Mouse (Mus musculus): ENCODE results near the gene Pabpc4. TPM values are rescaled to one million over a fixed set of nuclear protein-coding genes. Genes with fewer than 3 reads are reported as not detected.

Pabpc4 gene
- polyA plus RNA-seq, 1 experiment from 2014 or later: 79.4 TPM

GRCm38 (mm10) chr4:123232841-123233240 lies 29.3 kb upstream of the Pabpc4 start:
- Histone ChIP-seq H3K9me3 (replicated peaks) (no peaks in the 10 kb centered on the region), H3K9ac (no peak overlapping the region), H3K4me2 (no peak overlapping the region), H3K36me3 (replicated peaks) (no peaks in the 10 kb centered on the region), H3K4me1 (replicated peaks) (no peaks in the 10 kb centered on the region), H3K4me3 (replicated peaks) (no peak overlapping the region), H3K27me3 (peaks cover 79% of the 10 kb centered on the region), H3K27ac (replicated peaks) (no peak overlapping the region)
- 29% methylated on average over 3 of the region's 3 CpGs for WGBS (ENCODE audit: insufficient replicate concordance)
- no peak for ATAC-seq (ENCODE audit: insufficient read depth)

DNA sequence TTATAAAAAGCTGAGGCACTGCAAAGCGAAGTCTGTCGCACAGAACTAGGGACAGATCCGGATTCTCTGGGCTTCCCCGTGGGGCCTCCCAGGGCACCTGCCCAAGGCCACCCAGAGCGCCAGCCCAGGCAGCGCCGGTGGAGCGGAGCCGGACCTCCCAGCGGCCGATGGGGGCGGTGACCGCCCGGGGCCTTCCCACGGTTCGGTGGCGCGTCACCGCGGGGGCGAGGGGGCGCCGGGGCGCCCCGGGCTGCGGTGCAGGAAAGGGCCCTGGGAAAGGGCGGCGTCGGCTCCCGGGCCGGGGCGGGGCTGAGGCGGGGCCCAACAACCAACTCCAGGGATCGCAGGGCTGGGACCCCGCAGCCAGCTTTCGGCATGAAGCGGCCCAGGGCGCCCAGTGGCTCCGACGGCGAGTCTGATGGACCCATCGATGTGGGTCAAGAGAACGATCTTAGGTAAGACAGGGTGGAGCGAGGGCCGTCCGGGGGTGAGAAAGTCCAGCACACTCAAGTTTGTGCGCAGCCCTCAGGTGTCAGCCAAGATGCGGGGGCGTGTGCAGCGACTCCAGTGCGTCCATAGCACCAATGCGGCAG lies 28.6 kb upstream of the Pabpc4 start, which contains the start of gene Heyl:
Heyl (plus strand) TSS at position 65 of the 593 bp plus-strand sequence.
- Histone ChIP-seq H3K27ac (replicated peaks) (no peak within 1 kb of the TSS), H3K4me1 (replicated peaks) (no peaks in the 10 kb centered on the region), H3K9me3 (replicated peaks) (no peaks in the 10 kb centered on the region), H3K4me2 (peak within 1 kb of the TSS; percentile 58), H3K4me3 (replicated peaks) (peak within 1 kb of the TSS; percentile 41), H3K36me3 (replicated peaks) (no peaks in the 10 kb centered on the region), H3K27me3 (peaks cover 85% of the 10 kb centered on the region), H3K9ac (no peak within 1 kb of the TSS)
- ATAC-seq (ENCODE audit: insufficient read depth): peak; percentile 51
- 3% methylated on average over 52 of the region's 52 CpGs for WGBS (ENCODE audit: insufficient replicate concordance)

DNA sequence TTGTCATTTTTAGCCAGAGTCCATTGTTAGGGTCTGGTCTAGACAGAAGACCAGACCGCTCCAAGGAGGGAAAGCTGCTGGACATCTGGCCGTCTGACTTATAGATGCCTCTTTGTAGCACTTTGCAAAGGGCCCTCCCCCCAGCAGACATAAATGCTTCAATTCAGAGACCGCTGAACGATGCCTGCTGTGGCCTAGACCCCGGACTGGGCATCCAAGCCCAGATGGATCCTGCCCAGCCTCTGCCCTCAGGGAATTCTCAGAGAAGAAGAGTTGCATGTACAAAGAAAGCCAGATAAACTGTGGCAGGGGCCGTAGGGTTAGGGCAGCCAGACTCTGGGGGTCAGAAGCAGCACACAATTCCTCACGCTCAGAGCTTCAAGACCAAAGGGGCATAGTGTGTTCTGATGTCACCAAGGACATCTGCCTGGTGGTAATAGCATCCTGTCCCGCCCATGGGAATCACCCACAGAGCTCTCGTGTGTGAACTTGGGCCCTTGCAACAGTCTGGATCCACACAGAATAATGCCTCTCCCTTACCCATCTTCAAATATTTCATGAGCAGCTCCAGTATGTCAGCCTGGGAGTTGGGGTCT lies 26.2 kb upstream of the Pabpc4 start:
- Histone ChIP-seq H3K9ac (no peak overlapping the region), H3K27me3 (peaks cover 96% of the 10 kb centered on the region), H3K9me3 (replicated peaks) (no peaks in the 10 kb centered on the region), H3K4me1 (replicated peaks) (peaks cover 3% of the 10 kb centered on the region; the same call in 1 of the 2 replicates), H3K4me2 (no peak overlapping the region), H3K27ac (replicated peaks) (no peak overlapping the region), H3K4me3 (replicated peaks) (no peak overlapping the region), H3K36me3 (replicated peaks) (no peaks in the 10 kb centered on the region)
- ATAC-seq (ENCODE audit: insufficient read depth): no peak
- WGBS (ENCODE audit: insufficient replicate concordance): 64% methylated on average over 9 of the region's 9 CpGs

DNA sequence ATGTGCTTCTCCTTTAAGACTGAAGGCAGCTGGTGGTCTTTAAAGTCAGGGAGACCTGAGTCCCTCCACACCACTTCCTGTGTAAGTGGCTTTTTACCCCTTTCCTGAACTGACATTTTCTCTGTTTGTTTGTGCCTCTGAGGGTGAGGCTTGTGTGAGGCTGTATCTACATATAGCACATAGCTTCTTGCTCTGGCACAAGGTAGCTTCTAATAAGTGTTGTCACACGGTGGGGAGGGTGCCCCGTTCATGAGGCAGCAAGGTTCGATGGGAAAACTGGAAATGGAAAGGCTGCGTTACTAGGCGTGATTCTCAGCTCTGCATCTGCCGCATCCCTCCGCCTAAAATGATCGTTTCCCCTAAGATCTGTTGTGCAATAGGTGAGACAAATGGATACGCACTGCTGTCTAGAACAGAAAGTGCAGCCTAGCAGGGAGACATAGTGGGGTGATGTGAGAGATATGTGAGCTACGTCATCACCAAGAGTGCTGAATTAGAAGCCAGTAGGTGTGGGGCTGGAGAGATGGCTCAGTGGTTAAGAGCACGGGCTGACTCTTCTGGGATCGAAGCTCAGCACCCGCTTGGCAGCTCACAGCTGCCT lies 25.6 kb upstream of the Pabpc4 start:
- 50% methylated on average over 13 of the region's 13 CpGs for WGBS (ENCODE audit: insufficient replicate concordance)
- no peak overlapping the region for H3K4me2 ChIP-seq

DNA sequence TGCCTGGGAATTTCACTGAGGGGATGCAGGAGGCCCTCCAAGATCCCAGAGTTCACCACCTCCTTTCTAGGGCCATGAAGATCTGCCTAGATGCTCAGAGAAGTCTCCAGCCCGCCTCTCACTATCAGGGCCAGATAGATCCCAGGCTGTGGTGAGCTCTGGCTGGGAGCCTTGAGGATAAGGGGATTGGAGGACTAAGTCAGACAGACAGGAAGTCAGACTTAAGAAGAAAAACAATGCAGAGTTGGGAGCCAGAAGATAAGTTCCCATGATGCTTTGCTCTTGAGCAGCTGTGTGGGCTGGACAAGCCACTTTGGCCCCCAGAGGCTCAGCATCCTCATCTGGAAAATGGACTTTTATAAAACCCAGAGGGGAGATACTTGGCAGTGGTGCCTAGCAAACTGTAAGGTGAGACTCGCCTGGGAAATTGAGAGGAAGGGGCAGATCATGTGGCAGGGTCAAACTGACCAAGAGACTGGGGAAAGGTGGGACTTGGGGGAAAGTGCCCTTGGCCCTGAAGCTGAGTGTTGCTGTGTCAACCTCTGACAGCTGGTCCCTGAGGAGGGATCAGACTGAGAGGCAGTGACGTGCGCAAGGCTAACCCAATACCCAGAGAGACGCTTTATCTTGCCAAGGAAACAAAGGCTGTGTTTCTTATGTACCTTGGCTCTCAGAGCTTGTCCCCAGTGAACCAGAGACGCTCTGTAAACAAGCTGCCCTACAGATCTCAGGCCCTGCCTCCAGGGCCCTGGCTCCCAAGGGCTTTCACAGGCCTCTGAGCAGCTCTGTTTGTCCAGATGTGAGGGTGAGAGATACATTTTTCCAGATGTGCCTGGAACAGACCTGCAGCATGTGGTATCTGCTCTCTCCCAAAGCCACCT lies 24.5 kb upstream of the Pabpc4 start:
- Histone ChIP-seq H3K27ac (replicated peaks) (no peak overlapping the region), H3K4me2 (no peak overlapping the region), H3K9ac (no peak overlapping the region), H3K36me3 (replicated peaks) (no peaks in the 10 kb centered on the region), H3K9me3 (replicated peaks) (no peaks in the 10 kb centered on the region), H3K4me1 (replicated peaks) (peaks cover 3% of the 10 kb centered on the region; the same call in 1 of the 2 replicates), H3K4me3 (replicated peaks) (no peak overlapping the region), H3K27me3 (peaks cover 99% of the 10 kb centered on the region)
- ATAC-seq (ENCODE audit: insufficient read depth): no peak
- 55% methylated on average over 6 of the region's 6 CpGs for WGBS (ENCODE audit: insufficient replicate concordance)

More for the DNA sequence above, 25.6 kb upstream of the Pabpc4 start:
- Histone ChIP-seq H3K9me3 (replicated peaks) (no peaks in the 10 kb centered on the region), H3K9ac (no peak overlapping the region), H3K4me1 (replicated peaks) (peaks cover 3% of the 10 kb centered on the region; the same call in 1 of the 2 replicates), H3K36me3 (replicated peaks) (no peaks in the 10 kb centered on the region), H3K27ac (replicated peaks) (no peak overlapping the region), H3K27me3 (peaks cover 100% of the 10 kb centered on the region), H3K4me3 (replicated peaks) (no peak overlapping the region)
- ATAC-seq (ENCODE audit: insufficient read depth): no peak

DNA sequence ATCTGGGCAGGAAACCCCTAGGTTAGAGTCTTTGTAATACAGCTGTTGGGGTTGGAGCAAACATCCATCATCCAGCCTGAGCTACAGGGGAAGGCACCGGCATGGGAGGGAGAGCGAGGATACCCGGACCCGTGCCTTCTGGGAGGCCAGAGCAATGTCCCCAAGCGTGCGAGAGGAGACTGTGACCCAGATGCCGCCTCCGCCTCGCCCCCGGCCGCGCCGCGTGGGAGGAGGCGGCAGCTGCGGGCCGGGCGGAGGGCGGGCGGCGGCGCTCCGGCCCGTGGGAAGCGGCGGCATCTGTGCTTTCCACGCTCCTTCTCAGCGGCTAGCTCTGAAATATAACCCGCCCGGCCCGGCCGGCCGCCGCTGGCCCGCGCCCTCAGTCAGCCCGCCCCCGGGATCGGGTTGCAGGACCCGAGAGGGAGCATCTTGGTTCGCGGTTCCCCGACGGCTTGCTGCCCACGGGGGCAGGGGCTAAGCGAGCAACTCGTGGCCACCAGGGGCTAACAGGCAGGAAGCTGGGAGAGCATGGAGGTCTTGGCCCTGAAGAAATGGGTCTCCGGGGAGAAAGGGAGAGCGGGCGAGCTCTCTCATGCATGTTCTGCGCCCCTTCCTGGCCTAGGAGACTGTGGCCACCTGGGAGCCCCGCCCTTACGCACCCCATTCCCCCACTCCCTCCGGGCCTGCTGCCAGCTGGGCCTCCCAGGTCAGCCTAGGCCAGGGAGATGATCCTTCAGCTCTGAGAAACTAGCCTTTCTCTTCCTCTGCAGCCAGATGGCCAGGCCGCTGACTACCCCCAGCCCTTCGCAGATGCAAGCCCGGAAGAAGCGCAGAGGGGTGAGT lies 22.6 kb upstream of the Pabpc4 start:
- Histone ChIP-seq H3K4me2 (peak overlapping the region; percentile 45), H3K27ac (replicated peaks) (no peak overlapping the region), H3K4me1 (replicated peaks) (peaks cover 3% of the 10 kb centered on the region; the same call in 1 of the 2 replicates), H3K9me3 (replicated peaks) (no peaks in the 10 kb centered on the region), H3K9ac (no peak overlapping the region), H3K27me3 (peaks cover 95% of the 10 kb centered on the region), H3K36me3 (replicated peaks) (no peaks in the 10 kb centered on the region), H3K4me3 (replicated peaks) (0 out of 2 replicates have a peak overlapping the region, but pooled peaks have one; percentile 14)
- no peak; the same call in 1 of the 2 replicates for ATAC-seq (ENCODE audit: insufficient read depth)
- 9% methylated on average over 58 of the region's 58 CpGs for WGBS (ENCODE audit: insufficient replicate concordance)

GRCm38 (mm10) chr4:123246221-123246620 lies 15.9 kb upstream of the Pabpc4 start:
- Histone ChIP-seq H3K4me2 (no peak overlapping the region), H3K4me3 (replicated peaks) (no peak overlapping the region), H3K9me3 (replicated peaks) (no peaks in the 10 kb centered on the region), H3K9ac (no peak overlapping the region), H3K36me3 (replicated peaks) (no peaks in the 10 kb centered on the region), H3K4me1 (replicated peaks) (no peaks in the 10 kb centered on the region), H3K27me3 (peaks cover 28% of the 10 kb centered on the region), H3K27ac (replicated peaks) (no peak overlapping the region)
- ATAC-seq (ENCODE audit: insufficient read depth): no peak
- WGBS (ENCODE audit: insufficient replicate concordance): 61% methylated on average over 7 of the region's 7 CpGs

- 59% methylated on average over 5 of the region's 5 CpGs for WGBS (ENCODE audit: insufficient replicate concordance)
- H3K27ac ChIP-seq (replicated peaks): no peak overlapping the region
Observed at GRCm38 (mm10) chr4:123246651-123247050, 15.5 kb upstream of the Pabpc4 start.

DNA sequence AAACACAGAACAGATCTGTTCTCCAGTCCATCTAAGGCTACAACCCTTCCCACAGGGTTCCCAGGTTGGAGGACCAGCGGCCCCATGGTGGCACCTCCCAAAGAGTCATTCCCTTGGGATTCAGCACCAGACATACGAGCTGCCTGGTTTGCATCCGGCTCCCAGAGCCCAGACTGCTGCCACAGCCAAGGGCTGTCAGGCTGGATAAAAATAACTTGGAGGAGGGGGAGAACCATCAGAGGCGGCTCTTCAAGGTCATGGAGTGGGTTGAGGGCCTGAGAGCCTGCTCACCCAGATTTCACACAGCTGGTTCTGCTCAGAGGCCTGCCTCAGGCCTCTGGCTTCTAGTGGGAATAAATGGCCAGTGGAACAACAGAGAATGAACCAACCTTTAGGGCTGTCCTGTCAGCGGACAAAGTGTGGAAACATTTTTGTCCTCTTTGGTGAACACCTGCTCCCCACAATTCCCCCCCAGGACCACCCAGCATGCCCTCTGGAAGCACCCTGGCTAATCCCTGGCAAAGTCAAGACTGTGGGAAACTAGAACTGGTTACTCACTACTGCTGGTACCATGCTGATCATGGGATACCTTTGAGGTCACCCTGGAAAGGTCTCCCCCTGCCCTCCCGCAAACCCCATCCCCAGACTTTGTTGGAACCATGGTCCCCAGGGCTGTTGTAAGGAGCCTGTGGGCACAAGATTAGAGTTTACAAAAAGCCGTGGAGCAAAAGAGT lies 14.8 kb upstream of the Pabpc4 start:
- Histone ChIP-seq H3K27ac (replicated peaks) (no peak overlapping the region), H3K4me3 (replicated peaks) (no peak overlapping the region), H3K9ac (no peak overlapping the region), H3K4me2 (no peak overlapping the region), H3K4me1 (replicated peaks) (no peaks in the 10 kb centered on the region), H3K27me3 (peaks cover 18% of the 10 kb centered on the region), H3K9me3 (replicated peaks) (no peaks in the 10 kb centered on the region), H3K36me3 (replicated peaks) (no peaks in the 10 kb centered on the region)
- no peak for ATAC-seq (ENCODE audit: insufficient read depth)
- 60% methylated on average over 7 of the region's 7 CpGs for WGBS (ENCODE audit: insufficient replicate concordance)

More at GRCm38 (mm10) chr4:123246651-123247050, 15.5 kb upstream of the Pabpc4 start:
- no peak overlapping the region for H3K9ac ChIP-seq
- peaks cover 24% of the 10 kb centered on the region for H3K27me3 ChIP-seq
- H3K9me3 ChIP-seq (replicated peaks): no peaks in the 10 kb centered on the region
- H3K36me3 ChIP-seq (replicated peaks): no peaks in the 10 kb centered on the region
- ATAC-seq (ENCODE audit: insufficient read depth): no peak
- H3K4me3 ChIP-seq (replicated peaks): no peak overlapping the region
- no peaks in the 10 kb centered on the region for H3K4me1 ChIP-seq (replicated peaks)
- H3K4me2 ChIP-seq: no peak overlapping the region

Measured in liver, embryonic 15.5 days (tissue).